Mouse (Mus musculus) G1E (cell line): ENCODE results near the gene Ubtd2.

Source experiments
- CTCF ChIP-seq: IDR thresholded peaks from 2 replicates; pipeline ENCODE4 v1.5.1; 2012; ENCODE audit warnings: low read depth, low read length, inconsistent platforms, mixed read lengths
- TAL1 ChIP-seq: conservative IDR thresholded peaks from 2 replicates; pipeline ENCODE4 v1.6.1; 2012; ENCODE audit warnings: low read depth, low read length, inconsistent platforms, mixed read lengths

DNA sequence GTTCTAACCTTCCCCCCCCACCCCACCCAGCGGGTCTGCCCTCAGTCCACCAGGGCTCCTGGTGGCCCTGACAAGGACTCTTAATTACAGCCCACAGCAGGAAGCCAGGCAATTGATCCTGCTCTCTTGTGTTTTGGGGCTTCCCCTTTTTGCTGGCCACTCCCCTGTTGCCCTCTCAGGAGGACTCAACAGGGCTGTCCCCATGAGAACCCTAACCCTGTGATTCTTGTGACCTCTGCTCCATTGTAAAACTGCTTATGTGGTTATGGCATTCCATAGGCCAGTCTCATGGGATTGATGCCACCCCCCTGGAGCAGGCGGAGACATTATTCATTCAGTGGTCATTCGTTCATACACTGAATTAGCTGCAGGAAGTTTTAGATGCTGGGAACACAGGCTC lies 108.5 kb downstream of the Ubtd2 start:
- TF ChIP-seq CTCF: no peak
- TF ChIP-seq TAL1: no peak
